Mouse (Mus musculus): ENCODE measurements at regions not wholly inside any gene's neighbourhood (a gene's known extent, or its start where the extent isn't known, plus 50 kb on each side); places are given as distances from the start of the nearest gene placed in this dataset.

DNA sequence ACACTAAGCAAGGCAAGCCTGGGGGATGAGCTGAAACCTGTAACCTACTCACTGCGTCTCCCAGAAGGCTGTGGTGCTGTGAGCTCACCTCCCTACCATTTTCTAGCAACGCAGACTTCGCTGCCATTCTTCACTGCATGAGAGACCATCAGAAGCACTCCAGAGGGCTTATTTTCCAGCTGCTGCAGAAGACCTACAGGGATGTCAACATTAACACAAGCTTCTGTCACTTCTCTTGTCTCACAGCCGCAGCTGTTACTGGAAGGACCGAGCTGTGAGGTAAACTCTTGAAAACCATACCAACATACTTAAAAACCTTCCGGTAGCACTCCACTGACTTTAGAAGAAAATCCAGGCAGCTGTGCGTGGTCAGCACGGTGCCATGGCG, 54.3 kb upstream of the Mycn start:
- TF ChIP-seq CTCF (IDR thresholded peaks at IDR 0.05; ENCODE audit: control insufficient read depth, insufficient read depth, insufficient replicate concordance, low read depth, low read length) (no peak), POLR2A (IDR thresholded peaks at IDR 0.05; ENCODE audit: control insufficient read depth, low read depth, low read length) (no peak)

Measured in testis, adult 2 months (tissue).